Mouse (Mus musculus): ENCODE data around the gene Cacna1b. TPM values are rescaled to one million over a fixed set of nuclear protein-coding genes. Genes with fewer than 3 reads are reported as not detected.
A peak's percentile ranks its signal among the peaks of the same experiment; 100 is the strongest.

Gene Cacna1b
- polyA plus RNA-seq, 1 experiment from 2014 or later = 0.91 TPM

GRCm38 (mm10) chr2:24702208-24702957 is 60.6 kb downstream of the Cacna1b start:
- Histone ChIP-seq H3K27ac (ENCODE audit: low read depth) (no peak overlapping the region), H3K36me3 (ENCODE audit: control insufficient read depth, insufficient read depth, low read length) (no peaks in the 10 kb centered on the region), H3K9me3 (ENCODE audit: control insufficient read depth, low read length) (no peaks in the 10 kb centered on the region), H3K4me1 (replicated peaks; ENCODE audit: control insufficient read depth, insufficient read depth, low read length) (no peaks in the 10 kb centered on the region), H3K9ac (ENCODE audit: low read length) (no peak overlapping the region), H3K4me3 (ENCODE audit: low read depth, low read length) (no peak overlapping the region), H3K4me2 (ENCODE audit: low read length) (no peak overlapping the region), H3K27me3 (replicated peaks; ENCODE audit: control insufficient read depth, insufficient read depth, low read length) (no peaks in the 10 kb centered on the region)
- no peak for ATAC-seq (replicated peaks; ENCODE audit: low FRiP score, low TSS enrichment, low read depth)
- 84% methylated on average over 3 of the region's 3 CpGs for WGBS
- DNase-seq (ENCODE audit: low spot score) = no peak

GRCm38 (mm10) chr2:24697281-24697980 is 65.5 kb downstream of the Cacna1b start:
- Histone ChIP-seq H3K27me3 (replicated peaks; ENCODE audit: control insufficient read depth, insufficient read depth, low read length) (no peaks in the 10 kb centered on the region), H3K4me2 (ENCODE audit: low read length) (no peak overlapping the region), H3K27ac (ENCODE audit: low read depth) (no peak overlapping the region), H3K9me3 (ENCODE audit: control insufficient read depth, low read length) (no peaks in the 10 kb centered on the region), H3K4me1 (replicated peaks; ENCODE audit: control insufficient read depth, insufficient read depth, low read length) (no peaks in the 10 kb centered on the region), H3K4me3 (ENCODE audit: low read depth, low read length) (no peak overlapping the region), H3K36me3 (ENCODE audit: control insufficient read depth, insufficient read depth, low read length) (no peaks in the 10 kb centered on the region), H3K9ac (ENCODE audit: low read length) (no peak overlapping the region)
- ATAC-seq (replicated peaks; ENCODE audit: low FRiP score, low TSS enrichment, low read depth) (no peak), DNase-seq (ENCODE audit: low spot score) (peak; percentile 43)
- WGBS = 78% methylated on average over 8 of the region's 8 CpGs

GRCm38 (mm10) chr2:24692371-24692770 is 70.6 kb downstream of the Cacna1b start:
- peak; percentile 42 for DNase-seq (ENCODE audit: low spot score)
- no peak for ATAC-seq (replicated peaks; ENCODE audit: low FRiP score, low TSS enrichment, low read depth)

GRCm38 (mm10) chr2:24690356-24690755 is 72.6 kb downstream of the Cacna1b start:
- no peak overlapping the region for H3K4me2 ChIP-seq (ENCODE audit: low read length)
- H3K9me3 ChIP-seq (ENCODE audit: control insufficient read depth, low read length) = no peaks in the 10 kb centered on the region
- 89% methylated on average over 2 of the region's 2 CpGs for WGBS
- DNase-seq (ENCODE audit: low spot score) (peak; percentile 21), ATAC-seq (replicated peaks; ENCODE audit: low FRiP score, low TSS enrichment, low read depth) (no peak)
- no peak overlapping the region for H3K27ac ChIP-seq (ENCODE audit: low read depth)
- H3K9ac ChIP-seq (ENCODE audit: low read length) = no peak overlapping the region
- H3K4me3 ChIP-seq (ENCODE audit: low read depth, low read length) = no peak overlapping the region
- H3K36me3 ChIP-seq (ENCODE audit: control insufficient read depth, insufficient read depth, low read length) = no peaks in the 10 kb centered on the region
- no peaks in the 10 kb centered on the region for H3K4me1 ChIP-seq (replicated peaks; ENCODE audit: control insufficient read depth, insufficient read depth, low read length)
- no peaks in the 10 kb centered on the region for H3K27me3 ChIP-seq (replicated peaks; ENCODE audit: control insufficient read depth, insufficient read depth, low read length)

More at GRCm38 (mm10) chr2:24692371-24692770, 70.6 kb downstream of the Cacna1b start:
- no peaks in the 10 kb centered on the region for H3K36me3 ChIP-seq (ENCODE audit: control insufficient read depth, insufficient read depth, low read length)
- H3K27me3 ChIP-seq (replicated peaks; ENCODE audit: control insufficient read depth, insufficient read depth, low read length) = no peaks in the 10 kb centered on the region
- H3K4me3 ChIP-seq (ENCODE audit: low read depth, low read length) = no peak overlapping the region
- 96% methylated on average over 2 of the region's 2 CpGs for WGBS
- no peak overlapping the region for H3K27ac ChIP-seq (ENCODE audit: low read depth)
- no peak overlapping the region for H3K4me2 ChIP-seq (ENCODE audit: low read length)
- H3K9me3 ChIP-seq (ENCODE audit: control insufficient read depth, low read length) = no peaks in the 10 kb centered on the region
- no peak overlapping the region for H3K9ac ChIP-seq (ENCODE audit: low read length)
- H3K4me1 ChIP-seq (replicated peaks; ENCODE audit: control insufficient read depth, insufficient read depth, low read length) = no peaks in the 10 kb centered on the region

GRCm38 (mm10) chr2:24685347-24685746 is 77.6 kb downstream of the Cacna1b start:
- no peak for ATAC-seq (replicated peaks; ENCODE audit: low FRiP score, low TSS enrichment, low read depth)

GRCm38 (mm10) chr2:24684796-24685195 is 78.2 kb downstream of the Cacna1b start:
- no peak overlapping the region for H3K9ac ChIP-seq (ENCODE audit: low read length)
- no peak overlapping the region for H3K4me2 ChIP-seq (ENCODE audit: low read length)
- ATAC-seq (replicated peaks; ENCODE audit: low FRiP score, low TSS enrichment, low read depth) (no peak), DNase-seq (ENCODE audit: low spot score) (no peak)
- WGBS = 83% methylated on average over 4 of the region's 4 CpGs
- H3K27ac ChIP-seq (ENCODE audit: low read depth) = no peak overlapping the region
- H3K36me3 ChIP-seq (ENCODE audit: control insufficient read depth, insufficient read depth, low read length) = no peaks in the 10 kb centered on the region
- H3K9me3 ChIP-seq (ENCODE audit: control insufficient read depth, low read length) = no peaks in the 10 kb centered on the region
- H3K4me1 ChIP-seq (replicated peaks; ENCODE audit: control insufficient read depth, insufficient read depth, low read length) = no peaks in the 10 kb centered on the region
- H3K27me3 ChIP-seq (replicated peaks; ENCODE audit: control insufficient read depth, insufficient read depth, low read length) = no peaks in the 10 kb centered on the region; the same call in 1 of the 2 replicates
- H3K4me3 ChIP-seq (ENCODE audit: low read depth, low read length) = no peak overlapping the region

More at GRCm38 (mm10) chr2:24685347-24685746, 77.6 kb downstream of the Cacna1b start:
- no peak overlapping the region for H3K27ac ChIP-seq (ENCODE audit: low read depth)
- 73% methylated on average over 5 of the region's 5 CpGs for WGBS
- H3K4me3 ChIP-seq (ENCODE audit: low read depth, low read length) = no peak overlapping the region
- H3K9ac ChIP-seq (ENCODE audit: low read length) = no peak overlapping the region
- H3K9me3 ChIP-seq (ENCODE audit: control insufficient read depth, low read length) = no peaks in the 10 kb centered on the region
- H3K4me1 ChIP-seq (replicated peaks; ENCODE audit: control insufficient read depth, insufficient read depth, low read length) = no peaks in the 10 kb centered on the region
- H3K4me2 ChIP-seq (ENCODE audit: low read length) = no peak overlapping the region
- no peaks in the 10 kb centered on the region for H3K36me3 ChIP-seq (ENCODE audit: control insufficient read depth, insufficient read depth, low read length)
- peak; percentile 37 for DNase-seq (ENCODE audit: low spot score)
- no peaks in the 10 kb centered on the region for H3K27me3 ChIP-seq (replicated peaks; ENCODE audit: control insufficient read depth, insufficient read depth, low read length)

- no peak for DNase-seq (ENCODE audit: low spot score)
- ATAC-seq (replicated peaks; ENCODE audit: low FRiP score, low TSS enrichment, low read depth) = no peak
- no peaks in the 10 kb centered on the region; the same call in none of the 2 replicates for H3K27me3 ChIP-seq (replicated peaks; ENCODE audit: control insufficient read depth, insufficient read depth, low read length)
- no peak overlapping the region for H3K4me3 ChIP-seq (ENCODE audit: low read depth, low read length)
- H3K36me3 ChIP-seq (ENCODE audit: control insufficient read depth, insufficient read depth, low read length) = no peaks in the 10 kb centered on the region
- no peaks in the 10 kb centered on the region for H3K4me1 ChIP-seq (replicated peaks; ENCODE audit: control insufficient read depth, insufficient read depth, low read length)
- H3K9me3 ChIP-seq (ENCODE audit: control insufficient read depth, low read length) = no peaks in the 10 kb centered on the region
- 63% methylated on average over 3 of the region's 3 CpGs for WGBS
- H3K4me2 ChIP-seq (ENCODE audit: low read length) = no peak overlapping the region
- no peak overlapping the region for H3K9ac ChIP-seq (ENCODE audit: low read length)
- H3K27ac ChIP-seq (ENCODE audit: low read depth) = no peak overlapping the region
Measured at GRCm38 (mm10) chr2:24683266-24683665, 79.7 kb downstream of the Cacna1b start.

- no peak overlapping the region for H3K4me3 ChIP-seq (ENCODE audit: low read depth, low read length)
- H3K9me3 ChIP-seq (ENCODE audit: control insufficient read depth, low read length) = no peaks in the 10 kb centered on the region
- H3K4me1 ChIP-seq (replicated peaks; ENCODE audit: control insufficient read depth, insufficient read depth, low read length) = no peaks in the 10 kb centered on the region
- no peak overlapping the region for H3K27ac ChIP-seq (ENCODE audit: low read depth)
- no peak overlapping the region for H3K9ac ChIP-seq (ENCODE audit: low read length)
- H3K36me3 ChIP-seq (ENCODE audit: control insufficient read depth, insufficient read depth, low read length) = no peaks in the 10 kb centered on the region
- ATAC-seq (replicated peaks; ENCODE audit: low FRiP score, low TSS enrichment, low read depth) (no peak), DNase-seq (ENCODE audit: low spot score) (no peak)
- H3K27me3 ChIP-seq (replicated peaks; ENCODE audit: control insufficient read depth, insufficient read depth, low read length) = no peaks in the 10 kb centered on the region; the same call in none of the 2 replicates
- no peak overlapping the region for H3K4me2 ChIP-seq (ENCODE audit: low read length)
- 100% methylated on average over 1 of the region's 1 CpGs for WGBS
Measured at GRCm38 (mm10) chr2:24680731-24681130, 82.2 kb downstream of the Cacna1b start.

Measured in intestine, embryonic 14.5 days (tissue).